Mouse (Mus musculus) skeletal muscle tissue, adult 2 months (tissue): Measurements from ENCODE around the gene Ogfrl1.

Experiments
- DNase-seq: peaks from one replicate; pipeline ENCODE4 v3.0.0-alpha.2; 2012; ENCODE audit warnings: low read depth, low spot score

Ogfrl1 gene

DNA sequence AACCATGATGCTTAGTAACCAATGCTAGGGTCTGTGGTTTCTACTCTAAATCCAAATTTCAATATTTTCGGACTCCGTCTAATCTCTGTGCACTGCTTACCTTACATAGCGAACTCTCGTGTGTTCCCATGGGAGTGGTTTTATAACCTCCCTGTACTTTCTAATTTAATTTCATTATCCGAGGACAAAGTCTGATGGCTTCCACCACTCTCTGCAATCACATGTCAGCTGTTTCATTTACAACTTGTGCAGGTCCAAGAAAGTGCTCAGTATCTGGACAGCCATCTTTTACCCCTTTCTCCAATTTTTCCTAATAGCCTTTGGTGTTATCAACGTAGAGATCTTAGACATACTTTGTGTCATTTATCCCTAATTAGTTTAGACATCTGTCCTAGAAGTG lies 44.7 kb downstream of the Ogfrl1 start:
- no peak for DNase-seq

DNA sequence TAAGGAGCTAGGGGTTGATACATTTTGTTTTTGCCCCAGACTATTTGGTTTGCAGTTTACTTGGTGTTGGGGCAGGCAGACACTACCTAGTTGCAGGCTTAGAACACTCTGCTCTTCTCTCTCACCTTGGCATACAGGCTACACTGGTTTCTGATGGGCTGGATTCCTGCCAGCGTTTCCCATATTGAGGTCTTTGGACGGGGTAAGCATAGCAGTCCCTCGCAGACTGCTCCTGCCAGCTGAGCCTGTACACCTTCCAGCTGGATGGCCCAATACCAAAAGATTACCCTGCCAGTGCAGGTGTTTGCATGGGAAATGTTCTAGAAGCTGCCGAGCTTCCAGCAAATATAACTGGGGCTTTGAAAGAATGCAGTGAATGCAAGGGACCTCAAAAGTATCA lies 45.8 kb downstream of the Ogfrl1 start:
- no peak for DNase-seq

DNA sequence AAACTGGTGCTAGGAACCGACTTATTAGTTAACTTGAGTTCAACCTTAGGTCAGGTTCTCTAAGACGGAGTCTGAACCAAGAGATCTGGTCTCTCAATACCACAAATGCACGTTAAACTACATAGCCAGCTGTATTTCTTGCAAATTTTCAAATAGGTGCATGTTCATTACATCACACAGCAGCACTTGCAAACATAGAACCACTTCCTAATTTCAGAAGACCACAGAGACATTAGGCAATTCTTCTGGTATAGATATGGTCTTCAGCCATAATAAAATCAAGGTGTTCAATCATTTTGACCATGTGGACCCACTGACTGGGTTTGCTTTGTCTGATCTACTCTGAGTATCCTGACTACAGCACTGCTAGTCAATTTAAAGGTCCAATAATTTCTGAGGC lies 51.9 kb downstream of the Ogfrl1 start:
- no peak for DNase-seq

DNA sequence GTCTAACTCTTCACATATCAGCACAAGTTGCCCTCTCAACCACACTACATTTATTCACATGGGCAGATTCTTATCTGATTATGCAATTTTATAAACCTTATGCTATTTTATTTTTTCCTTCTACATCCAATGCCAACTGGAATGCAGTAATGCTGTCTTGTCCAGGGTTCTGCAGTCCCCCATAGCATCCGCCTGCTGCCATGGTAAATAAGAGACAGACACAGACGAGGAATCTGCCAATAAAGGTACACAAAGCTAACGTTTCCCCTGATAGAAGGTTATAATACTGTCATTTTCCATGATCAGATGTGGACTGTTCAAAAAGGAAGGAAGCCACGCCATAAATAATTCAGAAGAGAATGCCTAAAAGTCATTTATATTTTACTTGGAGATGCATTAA lies 54.7 kb downstream of the Ogfrl1 start:
- DNase-seq = no peak

DNA sequence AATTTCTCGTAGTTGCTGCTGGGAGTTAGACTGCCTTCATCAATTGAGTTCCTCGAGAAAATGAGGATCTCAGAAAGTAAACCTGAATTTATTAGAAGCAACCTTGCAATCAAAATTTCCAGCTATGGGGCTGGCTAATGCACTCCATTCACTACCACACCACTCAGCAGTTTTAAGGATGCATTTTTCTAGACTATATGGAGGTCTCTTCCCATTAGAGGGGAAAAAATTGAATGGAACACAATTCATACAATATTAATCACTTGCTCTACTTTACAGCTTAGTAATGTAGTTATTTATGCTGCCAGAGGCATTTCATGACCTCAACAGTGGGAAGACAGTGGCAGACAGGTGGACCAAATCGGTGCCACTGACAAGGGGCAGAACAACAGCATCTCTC lies 55.3 kb downstream of the Ogfrl1 start:
- no peak for DNase-seq

DNA sequence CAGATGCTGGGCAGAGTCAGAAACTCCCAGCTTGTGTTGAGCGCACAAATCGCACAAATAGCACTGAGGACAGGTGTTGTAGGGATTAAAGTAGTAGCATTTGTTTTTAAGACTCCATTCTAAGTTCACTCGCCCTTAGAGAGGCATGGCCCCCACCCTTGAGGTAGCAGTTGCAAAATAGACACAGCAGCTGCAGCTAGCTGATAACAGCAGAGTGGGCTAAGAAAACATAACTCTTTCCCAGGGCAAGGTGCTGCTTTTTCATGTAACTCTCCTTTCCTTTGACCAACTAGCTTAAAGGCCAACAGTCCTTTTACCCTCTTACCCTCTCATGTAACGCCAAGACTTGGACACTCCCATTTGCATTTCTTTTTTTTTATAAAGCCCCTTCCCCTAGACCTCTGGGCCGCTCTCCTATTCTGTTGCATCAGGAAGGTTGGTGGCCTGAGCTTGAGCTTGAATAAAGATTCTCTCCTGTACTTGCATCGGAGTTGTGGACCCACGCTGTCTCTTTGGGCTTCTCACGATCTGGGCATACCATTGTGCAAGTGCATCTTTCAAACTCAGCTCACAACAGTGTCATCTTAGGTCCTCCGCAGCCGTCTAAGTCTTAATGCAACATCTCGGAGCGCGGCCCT lies 61.7 kb downstream of the Ogfrl1 start:
- DNase-seq = no peak

DNA sequence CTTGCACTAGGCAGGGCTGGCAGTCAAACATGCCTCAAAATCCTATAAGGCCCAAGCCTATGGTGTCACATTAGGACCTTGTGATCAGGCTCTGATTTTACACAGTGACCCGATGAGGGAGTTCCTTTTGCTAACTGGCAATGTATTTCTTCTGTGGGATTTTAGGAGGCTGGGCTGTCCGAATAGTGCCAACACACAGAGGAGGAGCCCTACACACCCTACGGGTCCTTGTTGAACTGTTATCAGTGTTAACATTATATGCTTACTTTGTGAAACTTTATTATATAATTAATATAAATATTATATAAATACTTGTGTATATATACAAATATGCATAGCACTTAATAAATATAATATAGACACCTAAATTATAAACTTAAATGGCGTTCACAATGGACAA lies 62.5 kb downstream of the Ogfrl1 start:
- DNase-seq = no peak

DNA sequence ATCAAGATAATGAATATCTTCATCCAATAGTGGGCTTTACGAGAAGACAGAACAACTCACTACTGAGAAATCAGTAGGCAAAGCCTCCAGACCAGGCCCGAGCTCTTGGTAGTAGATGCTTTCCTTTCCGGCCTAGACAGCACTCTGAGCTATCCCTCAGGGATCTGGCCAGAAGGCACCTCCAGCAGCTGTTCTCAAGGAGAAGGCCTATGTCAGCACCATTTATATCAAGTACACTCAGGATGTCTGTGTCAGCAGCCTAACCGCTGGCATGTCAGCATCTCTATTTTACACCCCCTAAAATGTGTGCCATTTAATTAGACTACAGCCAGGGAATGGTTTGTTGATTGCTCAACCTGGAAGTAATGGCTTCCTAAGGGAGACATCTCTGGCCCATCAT lies 65.4 kb downstream of the Ogfrl1 start:
- DNase-seq = no peak

DNA sequence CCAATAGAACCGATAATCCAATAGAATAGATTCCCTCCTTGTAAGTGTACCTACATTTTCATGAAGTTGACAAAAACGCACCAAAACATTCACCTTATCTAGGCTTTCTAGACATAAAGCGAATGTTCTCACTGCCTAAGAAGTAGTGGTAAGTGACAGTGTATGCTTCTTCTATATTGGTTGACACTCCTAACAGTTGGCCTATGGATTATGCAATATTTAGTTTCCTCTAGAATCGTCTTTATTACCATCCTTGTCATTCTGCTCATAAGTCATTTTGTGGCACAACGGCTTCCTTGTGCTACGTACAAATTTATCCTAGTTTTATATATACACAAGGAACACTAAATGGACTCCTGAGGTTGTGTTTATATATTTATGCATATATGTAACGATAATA lies 72.4 kb downstream of the Ogfrl1 start:
- no peak for DNase-seq

DNA sequence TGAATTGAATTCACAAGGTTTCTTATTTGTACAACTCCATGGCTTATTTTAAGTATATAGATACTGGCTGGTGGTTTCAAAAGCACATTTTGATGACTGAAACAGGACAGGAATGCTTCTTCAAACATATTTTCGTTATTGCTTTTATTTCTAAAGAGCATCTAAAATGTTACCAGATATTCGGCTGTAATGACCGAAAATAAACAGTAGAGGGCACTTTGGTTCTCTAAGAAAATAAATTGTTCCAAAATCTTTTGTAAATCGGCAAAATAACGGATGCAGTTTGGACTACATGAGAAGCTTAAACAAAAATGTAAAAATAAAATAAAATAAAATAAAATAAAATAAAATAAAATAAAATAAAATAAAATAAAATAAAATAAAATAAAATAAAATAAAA lies 73.3 kb downstream of the Ogfrl1 start:
- no peak for DNase-seq

DNA sequence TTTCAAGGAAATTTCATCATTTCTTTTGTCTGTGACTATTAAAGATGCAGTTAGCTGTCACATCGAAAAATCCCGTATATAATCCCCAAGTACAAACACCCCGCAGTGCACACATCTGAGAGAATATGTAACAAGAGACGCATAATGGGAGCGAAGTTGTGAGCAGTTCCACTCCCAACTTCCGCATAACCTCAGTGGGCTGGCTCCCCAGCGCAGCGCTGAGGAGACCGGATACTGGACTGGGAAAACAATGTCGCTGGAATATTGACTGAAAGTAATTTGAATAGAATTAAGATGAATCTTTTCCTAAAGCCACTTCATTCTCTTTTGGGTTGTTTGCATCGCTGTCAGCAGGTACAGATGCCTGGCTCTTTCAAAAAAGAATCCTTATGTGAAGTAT lies 74.3 kb downstream of the Ogfrl1 start:
- no peak for DNase-seq

DNA sequence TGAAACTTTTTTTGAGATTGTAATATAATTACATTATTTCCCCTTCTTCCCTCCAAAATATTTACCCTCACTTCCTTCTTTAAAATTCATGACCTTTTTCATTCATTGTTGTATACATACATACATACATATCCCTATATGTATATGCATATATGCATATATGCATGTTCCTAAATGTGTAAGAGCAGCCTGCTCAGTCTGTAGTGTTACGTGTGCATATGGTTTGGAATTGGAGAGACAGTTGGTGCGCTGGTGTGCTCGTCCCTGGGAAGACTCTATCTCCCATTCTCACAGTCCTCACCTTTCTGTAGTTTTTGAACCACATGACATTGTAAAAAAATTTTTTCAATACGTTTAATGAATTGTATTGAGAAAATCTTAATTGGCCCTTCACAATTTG lies 75.4 kb downstream of the Ogfrl1 start:
- no peak for DNase-seq

DNA sequence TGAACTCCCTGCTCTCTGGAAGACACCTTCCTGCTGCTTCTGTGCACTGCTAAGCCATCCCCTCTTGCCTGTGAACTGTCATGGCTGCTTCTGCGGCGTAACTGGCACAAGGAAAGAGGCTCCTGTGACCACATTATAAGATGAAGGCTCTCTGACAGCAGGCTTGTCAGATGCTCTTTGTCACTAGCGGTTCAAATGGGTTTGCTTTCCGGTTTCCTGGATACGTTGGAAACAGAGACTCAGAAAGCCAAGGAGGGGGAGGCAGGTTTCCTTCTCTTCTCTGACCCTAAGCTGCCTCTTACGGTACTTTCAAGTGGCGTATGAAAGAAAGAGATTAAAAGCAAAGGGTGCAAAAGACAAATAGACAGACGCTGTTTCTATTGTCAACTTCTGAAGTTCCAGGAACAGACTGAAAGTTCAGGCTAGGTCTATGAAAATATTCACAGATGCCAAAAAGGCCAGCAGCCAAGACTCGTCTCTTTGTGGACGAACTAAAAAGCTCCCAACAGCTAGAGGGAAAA lies 76.2 kb downstream of the Ogfrl1 start:
- no peak for DNase-seq

DNA sequence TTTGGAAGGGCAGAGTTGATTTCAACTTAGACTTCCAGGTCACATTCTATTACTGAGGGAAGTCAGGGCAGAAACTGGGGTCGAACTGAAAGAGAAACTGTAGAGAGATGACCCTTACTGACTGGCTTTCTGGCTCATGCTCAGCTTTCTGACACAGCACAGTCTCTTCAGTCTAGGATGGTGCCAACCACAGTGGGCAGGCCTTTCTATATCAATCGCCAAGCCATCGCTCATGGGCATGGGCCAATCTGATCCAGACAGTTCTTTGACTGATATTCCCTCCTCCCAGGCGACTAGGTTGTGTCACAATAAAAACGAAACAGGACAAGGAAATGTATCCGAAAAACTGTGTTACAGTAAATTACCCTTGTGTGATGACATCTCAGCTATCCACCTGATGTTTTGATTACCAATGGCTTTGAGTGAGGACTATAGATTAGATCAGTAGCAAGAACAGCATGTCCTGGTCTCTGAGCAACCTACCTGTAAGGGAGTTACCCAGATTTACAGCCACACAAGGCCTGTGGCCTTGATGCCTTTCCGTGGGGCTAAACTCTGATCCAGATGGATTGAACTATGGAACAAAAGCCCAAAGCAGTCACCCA lies 76.9 kb downstream of the Ogfrl1 start:
- no peak for DNase-seq
